Mouse (Mus musculus): ENCODE measurements around the gene C330021F23Rik. TPM values are rescaled to one million over a fixed set of nuclear protein-coding genes. Genes with fewer than 3 reads are reported as not detected.
A peak's percentile ranks its signal among the peaks of the same experiment; 100 is the strongest.

C330021F23Rik gene
- polyA plus RNA-seq, 1 experiment from 2014 or later, result 8.4 TPM

DNA sequence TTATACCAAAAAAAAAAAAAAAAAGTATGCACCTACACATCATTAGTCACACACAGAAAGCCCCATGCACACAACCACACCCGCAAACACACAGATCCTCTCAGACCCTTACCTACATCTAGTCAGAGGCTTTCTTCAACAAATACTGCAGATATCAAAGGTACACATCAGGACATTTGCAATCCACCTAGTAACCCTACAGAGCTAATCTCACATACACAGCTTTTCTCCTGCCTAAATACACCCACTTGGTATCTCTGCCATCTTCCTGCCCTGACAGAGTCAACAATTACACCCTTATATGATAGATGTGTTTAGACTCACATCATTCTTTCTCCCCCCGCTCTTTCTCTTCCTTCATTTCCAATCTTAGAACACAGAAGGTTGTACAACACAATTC, 18.7 kb downstream of the C330021F23Rik start:
- WGBS, result 97% methylated on average over 2 of the region's 2 CpGs
- H3K9me3 ChIP-seq (ENCODE audit: low read length), result no peaks in the 10 kb centered on the region
- no peak overlapping the region for H3K4me3 ChIP-seq (ENCODE audit: low read length)
- no peak overlapping the region for H3K9ac ChIP-seq (replicated peaks; ENCODE audit: low read length)
- H3K36me3 ChIP-seq (ENCODE audit: insufficient read depth, low read length), result no peaks in the 10 kb centered on the region
- no peak overlapping the region for H3K4me2 ChIP-seq (replicated peaks; ENCODE audit: low read depth, low read length)
- peaks cover 9% of the 10 kb centered on the region for H3K27me3 ChIP-seq (ENCODE audit: insufficient read depth, low read length)
- no peak overlapping the region for H3K27ac ChIP-seq (ENCODE audit: low read length)
- H3K4me1 ChIP-seq (ENCODE audit: insufficient read depth, low read length), result no peaks in the 10 kb centered on the region
- ATAC-seq (ENCODE audit: low FRiP score, low TSS enrichment), result no peak

GRCm38 (mm10) chr8:3586993-3587390, 19.2 kb downstream of the C330021F23Rik start, which contains the start of gene Camsap3:
Gene Camsap3 (plus strand): TSS chr8:3587293.
- 2% methylated on average over 7 of the region's 7 CpGs for WGBS
- ATAC-seq (ENCODE audit: low FRiP score, low TSS enrichment), result no peak

DNA sequence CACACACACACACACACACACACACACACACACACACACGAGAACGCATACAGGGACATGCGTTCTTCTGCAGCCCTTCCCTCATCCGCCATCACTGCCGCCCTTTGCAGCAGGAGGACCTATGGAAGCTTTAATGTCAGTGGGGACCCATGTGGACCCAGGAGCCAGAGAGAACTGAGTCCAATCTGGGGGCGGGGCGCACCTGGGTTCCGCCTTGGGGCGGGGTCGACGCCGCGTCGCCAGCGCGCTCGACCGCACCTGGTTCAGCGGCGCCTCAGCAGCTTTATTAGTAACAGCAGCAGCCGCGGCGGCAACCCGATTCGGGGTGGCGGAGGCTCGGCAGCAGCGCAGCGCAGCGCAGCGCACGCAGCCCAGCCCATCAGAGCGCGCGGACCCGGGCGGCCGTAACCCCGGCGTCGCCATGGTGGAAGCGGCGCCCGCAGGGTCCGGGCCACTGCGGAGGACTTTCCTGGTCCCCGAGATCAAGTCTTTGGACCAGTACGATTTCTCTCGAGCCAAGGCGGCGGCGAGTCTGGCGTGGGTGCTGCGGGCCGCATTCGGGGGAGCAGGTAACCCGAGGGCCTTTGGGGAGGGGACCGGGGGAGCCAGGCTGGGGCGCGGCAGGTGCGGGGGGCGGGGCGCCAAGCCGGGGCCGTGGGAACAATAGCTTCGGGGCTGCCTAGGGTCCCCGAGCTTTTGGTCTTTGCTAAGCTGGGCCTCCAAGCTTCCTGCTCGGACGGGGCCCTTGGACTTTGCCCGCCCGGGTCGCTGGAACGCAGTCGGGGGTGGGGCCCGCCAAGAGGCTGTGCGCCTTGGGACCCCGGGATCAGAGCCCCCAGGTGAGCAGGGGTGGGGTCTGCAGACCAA, 19.8 kb downstream of the C330021F23Rik start:
- Histone ChIP-seq H3K36me3 (ENCODE audit: insufficient read depth, low read length) (no peaks in the 10 kb centered on the region), H3K4me1 (ENCODE audit: insufficient read depth, low read length) (no peaks in the 10 kb centered on the region), H3K27ac (ENCODE audit: low read length) (peak overlapping the region; percentile 83), H3K4me2 (replicated peaks; ENCODE audit: low read depth, low read length) (peak overlapping the region; percentile 86), H3K27me3 (ENCODE audit: insufficient read depth, low read length) (peaks cover 9% of the 10 kb centered on the region), H3K4me3 (ENCODE audit: low read length) (peak overlapping the region; percentile 83), H3K9me3 (ENCODE audit: low read length) (no peaks in the 10 kb centered on the region), H3K9ac (replicated peaks; ENCODE audit: low read length) (peak overlapping the region; percentile 84)
- peak; percentile 82 for ATAC-seq (ENCODE audit: low FRiP score, low TSS enrichment)
- WGBS, result under 1% methylated on average over 74 of the region's 77 CpGs

More at GRCm38 (mm10) chr8:3586993-3587390, 19.2 kb downstream of the C330021F23Rik start, which contains the start of gene Camsap3:
- Histone ChIP-seq H3K9me3 (ENCODE audit: low read length) (no peaks in the 10 kb centered on the region), H3K4me3 (ENCODE audit: low read length) (peak within 1 kb of the TSS; percentile 83), H3K4me2 (replicated peaks; ENCODE audit: low read depth, low read length) (peak within 1 kb of the TSS; percentile 86), H3K27me3 (ENCODE audit: insufficient read depth, low read length) (peaks cover 9% of the 10 kb centered on the region), H3K4me1 (ENCODE audit: insufficient read depth, low read length) (no peaks in the 10 kb centered on the region), H3K36me3 (ENCODE audit: insufficient read depth, low read length) (no peaks in the 10 kb centered on the region), H3K9ac (replicated peaks; ENCODE audit: low read length) (peak within 1 kb of the TSS; percentile 84), H3K27ac (ENCODE audit: low read length) (peak within 1 kb of the TSS; percentile 83)

- H3K4me3 ChIP-seq (ENCODE audit: low read length), result peak overlapping the region; percentile 83
- peak overlapping the region; percentile 84 for H3K9ac ChIP-seq (replicated peaks; ENCODE audit: low read length)
- no peaks in the 10 kb centered on the region for H3K4me1 ChIP-seq (ENCODE audit: insufficient read depth, low read length)
- H3K4me2 ChIP-seq (replicated peaks; ENCODE audit: low read depth, low read length), result peak overlapping the region; percentile 86
- peaks cover 9% of the 10 kb centered on the region for H3K27me3 ChIP-seq (ENCODE audit: insufficient read depth, low read length)
- no peaks in the 10 kb centered on the region for H3K9me3 ChIP-seq (ENCODE audit: low read length)
- 8% methylated on average over 11 of the region's 11 CpGs for WGBS
- H3K27ac ChIP-seq (ENCODE audit: low read length), result peak overlapping the region; percentile 83
- peak; percentile 64 for ATAC-seq (ENCODE audit: low FRiP score, low TSS enrichment)
- no peaks in the 10 kb centered on the region for H3K36me3 ChIP-seq (ENCODE audit: insufficient read depth, low read length)
Observed at GRCm38 (mm10) chr8:3588258-3588633, 20.5 kb downstream of the C330021F23Rik start.

GRCm38 (mm10) chr8:3593470-3593869, 25.7 kb downstream of the C330021F23Rik start:
- ATAC-seq (ENCODE audit: low FRiP score, low TSS enrichment), result no peak
- H3K4me3 ChIP-seq (ENCODE audit: low read length), result no peak overlapping the region
- H3K36me3 ChIP-seq (ENCODE audit: insufficient read depth, low read length), result peaks cover 6% of the 10 kb centered on the region; the same call in 1 of the 2 replicates
- H3K4me2 ChIP-seq (replicated peaks; ENCODE audit: low read depth, low read length), result no peak overlapping the region
- no peak overlapping the region for H3K27ac ChIP-seq (ENCODE audit: low read length)
- H3K9me3 ChIP-seq (ENCODE audit: low read length), result no peaks in the 10 kb centered on the region
- H3K9ac ChIP-seq (replicated peaks; ENCODE audit: low read length), result no peak overlapping the region
- H3K4me1 ChIP-seq (ENCODE audit: insufficient read depth, low read length), result 0 out of 2 replicates have a peak, but pooled peaks cover 4% of the 10 kb centered on the region
- 72% methylated on average over 3 of the region's 3 CpGs for WGBS
- H3K27me3 ChIP-seq (ENCODE audit: insufficient read depth, low read length), result no peaks in the 10 kb centered on the region

GRCm38 (mm10) chr8:3594466-3594865, 26.7 kb downstream of the C330021F23Rik start:
- 0 out of 2 replicates have a peak, but pooled peaks cover 4% of the 10 kb centered on the region for H3K4me1 ChIP-seq (ENCODE audit: insufficient read depth, low read length)
- H3K27me3 ChIP-seq (ENCODE audit: insufficient read depth, low read length), result no peaks in the 10 kb centered on the region
- H3K4me2 ChIP-seq (replicated peaks; ENCODE audit: low read depth, low read length), result no peak overlapping the region
- no peak overlapping the region for H3K4me3 ChIP-seq (ENCODE audit: low read length)
- H3K27ac ChIP-seq (ENCODE audit: low read length), result no peak overlapping the region
- H3K36me3 ChIP-seq (ENCODE audit: insufficient read depth, low read length), result peaks cover 9% of the 10 kb centered on the region; the same call in 1 of the 2 replicates
- no peak overlapping the region for H3K9ac ChIP-seq (replicated peaks; ENCODE audit: low read length)
- ATAC-seq (ENCODE audit: low FRiP score, low TSS enrichment), result no peak
- WGBS, result 79% methylated on average over 2 of the region's 2 CpGs
- no peaks in the 10 kb centered on the region for H3K9me3 ChIP-seq (ENCODE audit: low read length)

DNA sequence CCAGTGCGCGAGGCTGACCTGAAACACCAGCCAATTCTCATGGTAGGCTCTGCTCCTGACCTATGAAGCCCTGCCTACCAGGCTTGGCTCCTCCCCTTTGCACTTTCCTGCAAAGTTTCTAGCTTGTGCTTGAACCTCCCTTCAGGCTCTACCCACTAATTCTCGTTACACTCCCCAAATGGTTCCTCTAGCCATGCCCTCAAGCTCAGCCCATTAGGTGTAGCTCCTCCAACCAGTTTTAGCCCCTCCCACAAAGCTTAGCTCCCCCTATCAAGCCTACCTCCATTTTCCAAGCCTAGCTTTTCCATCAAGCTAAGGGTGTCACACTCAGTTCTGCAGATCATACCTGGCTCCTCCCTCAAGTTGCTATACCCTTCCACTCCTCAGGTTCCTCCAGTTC, 30.3 kb downstream of the C330021F23Rik start:
- WGBS, result 78% methylated on average over 3 of the region's 3 CpGs
- Histone ChIP-seq H3K9ac (replicated peaks; ENCODE audit: low read length) (no peak overlapping the region), H3K36me3 (ENCODE audit: insufficient read depth, low read length) (peaks cover 29% of the 10 kb centered on the region), H3K27ac (ENCODE audit: low read length) (no peak overlapping the region), H3K4me1 (ENCODE audit: insufficient read depth, low read length) (0 out of 2 replicates have a peak, but pooled peaks cover 4% of the 10 kb centered on the region), H3K4me2 (replicated peaks; ENCODE audit: low read depth, low read length) (no peak overlapping the region), H3K4me3 (ENCODE audit: low read length) (no peak overlapping the region), H3K27me3 (ENCODE audit: insufficient read depth, low read length) (no peaks in the 10 kb centered on the region), H3K9me3 (ENCODE audit: low read length) (no peaks in the 10 kb centered on the region)
- no peak for ATAC-seq (ENCODE audit: low FRiP score, low TSS enrichment)

DNA sequence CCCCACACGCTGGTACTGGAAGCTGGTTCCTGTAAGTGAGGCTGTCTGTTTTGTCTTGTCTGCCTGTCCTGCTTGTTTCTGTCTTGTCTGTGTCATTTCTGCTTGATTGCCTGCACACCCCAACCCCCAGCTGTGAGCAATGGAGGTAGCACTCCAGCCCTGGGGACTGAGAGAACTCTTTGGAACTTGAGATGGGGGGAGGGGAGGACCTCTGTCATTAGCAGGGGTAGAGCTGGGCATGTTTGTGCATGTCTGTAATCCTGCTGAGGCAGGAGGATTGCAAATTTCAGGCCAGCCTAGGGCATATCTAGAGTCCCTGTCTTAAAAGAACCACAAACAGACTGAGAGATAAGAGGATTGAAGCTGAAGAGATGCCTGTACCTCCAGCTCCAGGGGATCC, 31.4 kb downstream of the C330021F23Rik start:
- 0 out of 2 replicates have a peak, but pooled peaks cover 4% of the 10 kb centered on the region for H3K4me1 ChIP-seq (ENCODE audit: insufficient read depth, low read length)
- no peak overlapping the region for H3K4me3 ChIP-seq (ENCODE audit: low read length)
- H3K4me2 ChIP-seq (replicated peaks; ENCODE audit: low read depth, low read length), result no peak overlapping the region
- H3K27me3 ChIP-seq (ENCODE audit: insufficient read depth, low read length), result no peaks in the 10 kb centered on the region
- H3K27ac ChIP-seq (ENCODE audit: low read length), result no peak overlapping the region
- peaks cover 40% of the 10 kb centered on the region for H3K36me3 ChIP-seq (ENCODE audit: insufficient read depth, low read length)
- no peak overlapping the region for H3K9ac ChIP-seq (replicated peaks; ENCODE audit: low read length)
- no peak for ATAC-seq (ENCODE audit: low FRiP score, low TSS enrichment)
- WGBS, result 60% methylated on average over 1 of the region's 1 CpGs
- H3K9me3 ChIP-seq (ENCODE audit: low read length), result no peaks in the 10 kb centered on the region

GRCm38 (mm10) chr8:3600401-3600800, 32.6 kb downstream of the C330021F23Rik start:
- no peak overlapping the region for H3K9ac ChIP-seq (replicated peaks; ENCODE audit: low read length)
- 77% methylated on average over 6 of the region's 6 CpGs for WGBS
- ATAC-seq (ENCODE audit: low FRiP score, low TSS enrichment), result no peak

DNA sequence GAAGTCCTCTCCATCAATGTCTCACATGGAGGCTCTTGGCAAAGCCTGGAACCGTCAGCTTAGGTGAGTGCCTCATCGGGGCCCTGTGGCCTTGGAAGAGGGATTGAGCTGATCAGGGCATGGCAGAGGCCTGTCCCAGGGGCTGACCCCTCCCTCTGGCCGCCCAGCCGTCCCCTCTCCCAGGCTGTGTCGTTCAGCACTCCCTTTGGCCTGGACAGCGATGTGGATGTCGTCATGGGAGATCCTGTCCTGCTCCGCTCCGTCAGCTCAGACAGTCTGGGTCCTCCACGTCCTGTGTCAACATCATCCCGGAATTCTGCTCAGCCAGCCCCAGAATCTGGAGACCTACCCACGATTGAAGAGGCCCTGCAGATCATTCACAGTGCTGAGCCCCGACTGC, 35.6 kb downstream of the C330021F23Rik start:
- no peak for ATAC-seq (ENCODE audit: low FRiP score, low TSS enrichment)
- H3K4me2 ChIP-seq (replicated peaks; ENCODE audit: low read depth, low read length), result no peak overlapping the region
- H3K27ac ChIP-seq (ENCODE audit: low read length), result no peak overlapping the region
- no peak overlapping the region for H3K4me3 ChIP-seq (ENCODE audit: low read length)
- 61% methylated on average over 11 of the region's 13 CpGs for WGBS
- no peaks in the 10 kb centered on the region for H3K9me3 ChIP-seq (ENCODE audit: low read length)
- no peaks in the 10 kb centered on the region for H3K27me3 ChIP-seq (ENCODE audit: insufficient read depth, low read length)
- H3K36me3 ChIP-seq (ENCODE audit: insufficient read depth, low read length), result peaks cover 55% of the 10 kb centered on the region
- H3K9ac ChIP-seq (replicated peaks; ENCODE audit: low read length), result no peak overlapping the region
- H3K4me1 ChIP-seq (ENCODE audit: insufficient read depth, low read length), result no peaks in the 10 kb centered on the region

More at GRCm38 (mm10) chr8:3600401-3600800, 32.6 kb downstream of the C330021F23Rik start:
- Histone ChIP-seq H3K4me1 (ENCODE audit: insufficient read depth, low read length) (0 out of 2 replicates have a peak, but pooled peaks cover 4% of the 10 kb centered on the region), H3K27me3 (ENCODE audit: insufficient read depth, low read length) (no peaks in the 10 kb centered on the region), H3K36me3 (ENCODE audit: insufficient read depth, low read length) (peaks cover 47% of the 10 kb centered on the region), H3K9me3 (ENCODE audit: low read length) (no peaks in the 10 kb centered on the region), H3K27ac (ENCODE audit: low read length) (no peak overlapping the region), H3K4me2 (replicated peaks; ENCODE audit: low read depth, low read length) (no peak overlapping the region), H3K4me3 (ENCODE audit: low read length) (no peak overlapping the region)
